Mouse (Mus musculus) liver, adult 10 weeks (tissue): ENCODE data around the gene Gm20809. TPM values are rescaled to one million over a fixed set of nuclear protein-coding genes. Genes with fewer than 3 reads are reported as not detected.

ENCODE experiments used
- polyA plus RNA-seq: library from polyadenylated mRNA; stranded (reverse); fragments of 350-450 nt; fragmentation: Illumina TruSeq; extraction: RNeasy Lipid Tissue Mini Kit (QIAGEN cat#74804); gene quantifications from one replicate; pipeline ENCODE4 v1.2.3, GENCODE M21; 2014; ENCODE audit warnings: low read depth, low replicate concordance

Gene Gm20809
- not detected for polyA plus RNA-seq

GRCm38 (mm10) chrY:24454757-24455156 is at the start of gene Gm20809:
Gm20809 (plus strand) TSS chrY:24455057.

